Mouse (Mus musculus): ENCODE data around the gene Ablim2. TPM values are rescaled to one million over a fixed set of nuclear protein-coding genes. Genes with fewer than 3 reads are reported as not detected.

Gene Ablim2
- polyA plus RNA-seq, 1 experiment from 2014 or later, result 2.5 TPM

DNA sequence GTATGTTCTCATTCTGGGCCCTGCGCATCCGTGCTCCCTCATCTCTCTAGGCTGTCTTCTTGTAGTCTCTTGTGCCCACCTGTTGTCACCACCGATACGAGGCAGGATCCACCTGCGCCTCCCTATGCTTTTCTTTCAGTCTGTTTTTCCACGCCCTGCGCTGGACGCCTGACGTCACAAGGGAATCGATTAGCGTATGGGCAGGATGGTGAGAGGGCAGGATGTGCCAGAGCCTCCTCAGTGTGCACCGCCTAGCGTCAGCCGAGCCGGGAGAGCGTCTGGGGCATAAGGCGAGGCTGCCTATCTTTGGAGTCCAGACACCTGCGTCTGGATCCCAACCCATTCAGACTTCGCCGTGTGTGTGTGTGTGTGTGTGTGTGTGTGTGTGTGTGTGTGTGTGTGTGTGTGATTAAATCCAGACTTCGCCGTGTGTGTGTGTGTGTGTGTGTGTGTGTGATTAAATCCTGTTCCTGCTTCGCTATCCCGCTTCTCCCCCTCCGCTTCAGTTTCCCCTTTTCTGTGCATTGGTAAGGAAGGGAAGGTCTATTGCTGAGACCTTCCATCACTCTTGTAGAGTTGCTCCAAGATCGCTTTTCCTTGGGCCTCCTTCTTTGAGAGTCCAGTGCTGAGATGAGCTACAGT lies 562 bp upstream of the Ablim2 start:
- peaks cover 42% of the 10 kb centered on the region for H3K27me3 ChIP-seq (ENCODE audit: control insufficient read depth, insufficient read depth, low read length)
- WGBS, result 12% methylated on average over 26 of the region's 26 CpGs
- peak overlapping the region; percentile 99 for H3K4me2 ChIP-seq (replicated peaks; ENCODE audit: low read depth, low read length)
- H3K9ac ChIP-seq (ENCODE audit: low read depth, low read length), result no peak overlapping the region
- no peaks in the 10 kb centered on the region for H3K9me3 ChIP-seq (ENCODE audit: control insufficient read depth, low read length)
- 0 out of 2 replicates have a peak, but pooled peaks cover 6% of the 10 kb centered on the region for H3K4me1 ChIP-seq (ENCODE audit: control insufficient read depth, insufficient read depth, low read length)
- no peak for ATAC-seq (ENCODE audit: low FRiP score, low TSS enrichment)
- no peaks in the 10 kb centered on the region for H3K36me3 ChIP-seq (ENCODE audit: control insufficient read depth, insufficient read depth, low read length)
- peak overlapping the region; percentile 52 for H3K4me3 ChIP-seq (ENCODE audit: low read length)
- no peak overlapping the region for H3K27ac ChIP-seq (ENCODE audit: low read depth, low read length)

GRCm38 (mm10) chr5:35758081-35759053 lies 687 bp downstream of the Ablim2 start:
- 2% methylated on average over 40 of the region's 40 CpGs for WGBS
- ATAC-seq (ENCODE audit: low FRiP score, low TSS enrichment), result peak; percentile 26

GRCm38 (mm10) chr5:35761323-35761722 lies 3.6 kb downstream of the Ablim2 start:
- 83% methylated on average over 5 of the region's 5 CpGs for WGBS
- H3K9ac ChIP-seq (ENCODE audit: low read depth, low read length), result no peak overlapping the region
- no peak overlapping the region for H3K4me2 ChIP-seq (replicated peaks; ENCODE audit: low read depth, low read length)
- no peak overlapping the region for H3K27ac ChIP-seq (ENCODE audit: low read depth, low read length)
- H3K9me3 ChIP-seq (ENCODE audit: control insufficient read depth, low read length), result no peaks in the 10 kb centered on the region
- 0 out of 2 replicates have a peak, but pooled peaks cover 6% of the 10 kb centered on the region for H3K4me1 ChIP-seq (ENCODE audit: control insufficient read depth, insufficient read depth, low read length)
- no peaks in the 10 kb centered on the region for H3K36me3 ChIP-seq (ENCODE audit: control insufficient read depth, insufficient read depth, low read length)
- H3K27me3 ChIP-seq (ENCODE audit: control insufficient read depth, insufficient read depth, low read length), result peaks cover 36% of the 10 kb centered on the region
- H3K4me3 ChIP-seq (ENCODE audit: low read length), result no peak overlapping the region
- ATAC-seq (ENCODE audit: low FRiP score, low TSS enrichment), result no peak

More at GRCm38 (mm10) chr5:35758081-35759053, 687 bp downstream of the Ablim2 start:
- Histone ChIP-seq H3K4me1 (ENCODE audit: control insufficient read depth, insufficient read depth, low read length) (0 out of 2 replicates have a peak, but pooled peaks cover 6% of the 10 kb centered on the region), H3K4me2 (replicated peaks; ENCODE audit: low read depth, low read length) (peak overlapping the region; percentile 99), H3K4me3 (ENCODE audit: low read length) (peak overlapping the region; percentile 52), H3K36me3 (ENCODE audit: control insufficient read depth, insufficient read depth, low read length) (no peaks in the 10 kb centered on the region), H3K9me3 (ENCODE audit: control insufficient read depth, low read length) (no peaks in the 10 kb centered on the region), H3K27ac (ENCODE audit: low read depth, low read length) (no peak overlapping the region), H3K27me3 (ENCODE audit: control insufficient read depth, insufficient read depth, low read length) (peaks cover 42% of the 10 kb centered on the region), H3K9ac (ENCODE audit: low read depth, low read length) (peak overlapping the region; percentile 40)

- ATAC-seq (ENCODE audit: low FRiP score, low TSS enrichment), result no peak
- no peak overlapping the region for H3K4me2 ChIP-seq (replicated peaks; ENCODE audit: low read depth, low read length)
- 59% methylated on average over 5 of the region's 5 CpGs for WGBS
- no peak overlapping the region for H3K27ac ChIP-seq (ENCODE audit: low read depth, low read length)
- H3K9ac ChIP-seq (ENCODE audit: low read depth, low read length), result no peak overlapping the region
- H3K4me1 ChIP-seq (ENCODE audit: control insufficient read depth, insufficient read depth, low read length), result 0 out of 2 replicates have a peak, but pooled peaks cover 3% of the 10 kb centered on the region
- H3K9me3 ChIP-seq (ENCODE audit: control insufficient read depth, low read length), result no peaks in the 10 kb centered on the region
- H3K4me3 ChIP-seq (ENCODE audit: low read length), result no peak overlapping the region
- no peaks in the 10 kb centered on the region for H3K36me3 ChIP-seq (ENCODE audit: control insufficient read depth, insufficient read depth, low read length)
- H3K27me3 ChIP-seq (ENCODE audit: control insufficient read depth, insufficient read depth, low read length), result peaks cover 28% of the 10 kb centered on the region
Observed at GRCm38 (mm10) chr5:35762388-35762787, 4.7 kb downstream of the Ablim2 start.

- Histone ChIP-seq H3K4me2 (replicated peaks; ENCODE audit: low read depth, low read length) (no peak overlapping the region), H3K27me3 (ENCODE audit: control insufficient read depth, insufficient read depth, low read length) (peaks cover 26% of the 10 kb centered on the region), H3K27ac (ENCODE audit: low read depth, low read length) (no peak overlapping the region), H3K9ac (ENCODE audit: low read depth, low read length) (no peak overlapping the region), H3K4me3 (ENCODE audit: low read length) (no peak overlapping the region), H3K9me3 (ENCODE audit: control insufficient read depth, low read length) (no peaks in the 10 kb centered on the region), H3K36me3 (ENCODE audit: control insufficient read depth, insufficient read depth, low read length) (no peaks in the 10 kb centered on the region), H3K4me1 (ENCODE audit: control insufficient read depth, insufficient read depth, low read length) (0 out of 2 replicates have a peak, but pooled peaks cover 3% of the 10 kb centered on the region)
- ATAC-seq (ENCODE audit: low FRiP score, low TSS enrichment), result no peak
- WGBS, result 69% methylated on average over 10 of the region's 10 CpGs
Observed at GRCm38 (mm10) chr5:35762850-35763249, 5.2 kb downstream of the Ablim2 start.

DNA sequence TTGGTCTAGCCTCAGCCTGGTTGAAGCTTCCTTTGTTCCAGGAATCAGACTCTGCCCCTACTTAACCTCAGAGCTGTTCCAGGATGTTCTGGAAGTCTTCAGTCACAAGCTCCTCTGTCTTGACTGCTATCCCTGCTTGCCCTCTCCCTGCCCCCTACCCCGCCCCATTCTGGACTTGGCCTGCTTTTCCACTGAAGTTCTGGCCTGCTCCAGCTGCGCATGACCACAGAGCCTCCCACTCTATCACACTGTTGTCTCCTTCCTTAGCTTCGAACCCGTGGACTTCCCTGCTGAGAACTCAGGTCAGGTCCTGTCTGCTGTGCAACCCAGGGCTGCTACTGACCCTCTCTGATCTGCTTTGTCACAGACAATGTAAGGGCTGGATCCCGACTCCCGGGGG lies 8.2 kb downstream of the Ablim2 start:
- Histone ChIP-seq H3K9me3 (ENCODE audit: control insufficient read depth, low read length) (no peaks in the 10 kb centered on the region), H3K27me3 (ENCODE audit: control insufficient read depth, insufficient read depth, low read length) (no peaks in the 10 kb centered on the region), H3K36me3 (ENCODE audit: control insufficient read depth, insufficient read depth, low read length) (no peaks in the 10 kb centered on the region), H3K27ac (ENCODE audit: low read depth, low read length) (no peak overlapping the region), H3K4me3 (ENCODE audit: low read length) (no peak overlapping the region), H3K9ac (ENCODE audit: low read depth, low read length) (no peak overlapping the region), H3K4me1 (ENCODE audit: control insufficient read depth, insufficient read depth, low read length) (no peaks in the 10 kb centered on the region), H3K4me2 (replicated peaks; ENCODE audit: low read depth, low read length) (no peak overlapping the region)
- 84% methylated on average over 6 of the region's 6 CpGs for WGBS
- no peak; the same call in 1 of the 2 replicates for ATAC-seq (ENCODE audit: low FRiP score, low TSS enrichment)

DNA sequence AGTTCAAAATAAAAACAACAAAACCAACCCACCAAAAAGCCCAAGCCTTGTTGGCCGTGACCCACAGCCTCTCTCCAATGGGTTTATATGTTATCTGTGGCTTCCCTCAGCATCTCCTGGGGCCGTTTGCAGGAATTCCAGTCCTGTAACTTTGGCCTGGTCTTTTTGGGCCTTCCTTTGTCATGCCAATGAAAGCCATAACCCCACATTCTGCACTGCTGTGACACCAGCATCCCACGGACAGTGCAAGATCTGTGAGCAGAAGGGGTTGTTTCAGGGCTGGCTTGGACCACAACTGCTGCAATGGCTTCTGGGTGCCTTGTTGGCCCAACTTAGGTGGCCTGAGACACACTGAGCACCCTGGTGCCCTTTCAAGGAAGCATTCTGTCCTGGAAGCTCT lies 10.8 kb downstream of the Ablim2 start:
- Histone ChIP-seq H3K4me2 (replicated peaks; ENCODE audit: low read depth, low read length) (no peak overlapping the region), H3K36me3 (ENCODE audit: control insufficient read depth, insufficient read depth, low read length) (no peaks in the 10 kb centered on the region), H3K4me1 (ENCODE audit: control insufficient read depth, insufficient read depth, low read length) (peaks cover 5% of the 10 kb centered on the region), H3K27me3 (ENCODE audit: control insufficient read depth, insufficient read depth, low read length) (no peaks in the 10 kb centered on the region), H3K9me3 (ENCODE audit: control insufficient read depth, low read length) (no peaks in the 10 kb centered on the region), H3K4me3 (ENCODE audit: low read length) (no peak overlapping the region), H3K27ac (ENCODE audit: low read depth, low read length) (no peak overlapping the region), H3K9ac (ENCODE audit: low read depth, low read length) (no peak overlapping the region)
- no peak for ATAC-seq (ENCODE audit: low FRiP score, low TSS enrichment)
- WGBS, result 77% methylated on average over 3 of the region's 3 CpGs

DNA sequence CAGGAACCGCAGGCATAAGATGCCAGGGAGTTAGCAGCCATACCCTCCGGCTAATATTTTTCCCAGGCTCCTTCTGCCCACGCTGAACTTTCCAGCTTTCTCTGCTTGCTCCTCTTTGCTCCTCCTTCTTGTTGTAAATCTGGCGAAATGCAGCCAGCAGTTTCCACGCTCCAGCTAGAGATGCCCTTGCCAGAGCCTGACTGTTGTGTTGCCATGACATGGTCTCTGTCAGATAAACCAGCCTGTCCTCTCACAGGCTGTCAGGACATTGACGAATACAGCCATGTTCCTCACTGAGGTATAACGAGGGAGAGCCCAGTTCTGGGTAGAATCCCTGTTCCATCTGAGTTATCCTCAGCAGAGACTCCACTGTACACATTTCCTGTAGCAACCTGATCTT lies 11.3 kb downstream of the Ablim2 start:
- no peak overlapping the region for H3K27ac ChIP-seq (ENCODE audit: low read depth, low read length)
- no peaks in the 10 kb centered on the region for H3K36me3 ChIP-seq (ENCODE audit: control insufficient read depth, insufficient read depth, low read length)
- H3K9me3 ChIP-seq (ENCODE audit: control insufficient read depth, low read length), result no peaks in the 10 kb centered on the region
- H3K27me3 ChIP-seq (ENCODE audit: control insufficient read depth, insufficient read depth, low read length), result no peaks in the 10 kb centered on the region
- no peak overlapping the region for H3K9ac ChIP-seq (ENCODE audit: low read depth, low read length)
- 84% methylated on average over 7 of the region's 7 CpGs for WGBS
- no peak overlapping the region for H3K4me3 ChIP-seq (ENCODE audit: low read length)
- peaks cover 10% of the 10 kb centered on the region for H3K4me1 ChIP-seq (ENCODE audit: control insufficient read depth, insufficient read depth, low read length)
- ATAC-seq (ENCODE audit: low FRiP score, low TSS enrichment), result no peak
- no peak overlapping the region for H3K4me2 ChIP-seq (replicated peaks; ENCODE audit: low read depth, low read length)

GRCm38 (mm10) chr5:35770246-35770645 lies 12.6 kb downstream of the Ablim2 start:
- 93% methylated on average over 2 of the region's 2 CpGs for WGBS

More at GRCm38 (mm10) chr5:35770246-35770645, 12.6 kb downstream of the Ablim2 start:
- Histone ChIP-seq H3K4me3 (ENCODE audit: low read length) (no peak overlapping the region), H3K36me3 (ENCODE audit: control insufficient read depth, insufficient read depth, low read length) (no peaks in the 10 kb centered on the region), H3K4me2 (replicated peaks; ENCODE audit: low read depth, low read length) (no peak overlapping the region), H3K4me1 (ENCODE audit: control insufficient read depth, insufficient read depth, low read length) (peaks cover 10% of the 10 kb centered on the region), H3K27me3 (ENCODE audit: control insufficient read depth, insufficient read depth, low read length) (no peaks in the 10 kb centered on the region), H3K9me3 (ENCODE audit: control insufficient read depth, low read length) (no peaks in the 10 kb centered on the region), H3K9ac (ENCODE audit: low read depth, low read length) (no peak overlapping the region), H3K27ac (ENCODE audit: low read depth, low read length) (no peak overlapping the region)
- no peak for ATAC-seq (ENCODE audit: low FRiP score, low TSS enrichment)

All from kidney, embryonic 14.5 days (tissue).